Mouse (Mus musculus): ENCODE measurements around the gene Tmem104. TPM values are rescaled to one million over a fixed set of nuclear protein-coding genes. Genes with fewer than 3 reads are reported as not detected.

The Tmem104 gene
- polyA plus RNA-seq, 1 experiment from 2014 or later: 15.3 TPM

- Histone ChIP-seq H3K9ac (no peak overlapping the region), H3K9me3 (no peaks in the 10 kb centered on the region), H3K27ac (no peak overlapping the region), H3K27me3 (replicated peaks) (no peaks in the 10 kb centered on the region), H3K4me2 (no peak overlapping the region), H3K4me3 (no peak overlapping the region), H3K4me1 (peaks cover 21% of the 10 kb centered on the region), H3K36me3 (replicated peaks) (no peaks in the 10 kb centered on the region)
- 93% methylated on average over 6 of the region's 6 CpGs for WGBS
- no peak for ATAC-seq (replicated peaks)
Measured at GRCm38 (mm10) chr11:115189304-115189703, 2.0 kb downstream of the Tmem104 start.

GRCm38 (mm10) chr11:115192180-115192579 lies 4.9 kb downstream of the Tmem104 start:
- Histone ChIP-seq H3K4me3 (no peak overlapping the region), H3K9me3 (no peaks in the 10 kb centered on the region), H3K36me3 (replicated peaks) (no peaks in the 10 kb centered on the region), H3K4me2 (no peak overlapping the region), H3K27ac (no peak overlapping the region), H3K9ac (no peak overlapping the region), H3K4me1 (peaks cover 14% of the 10 kb centered on the region), H3K27me3 (replicated peaks) (no peaks in the 10 kb centered on the region)
- ATAC-seq (replicated peaks): no peak
- WGBS: 72% methylated on average over 9 of the region's 9 CpGs

- 89% methylated on average over 6 of the region's 6 CpGs for WGBS
Measured at GRCm38 (mm10) chr11:115194693-115195092, 7.4 kb downstream of the Tmem104 start.

GRCm38 (mm10) chr11:115195933-115196332 lies 8.6 kb downstream of the Tmem104 start:
- H3K36me3 ChIP-seq (replicated peaks): no peaks in the 10 kb centered on the region; the same call in 1 of the 2 replicates
- no peak for ATAC-seq (replicated peaks)
- 93% methylated on average over 5 of the region's 5 CpGs for WGBS
- H3K9ac ChIP-seq: no peak overlapping the region
- H3K4me3 ChIP-seq: no peak overlapping the region
- no peaks in the 10 kb centered on the region for H3K4me1 ChIP-seq
- H3K9me3 ChIP-seq: no peaks in the 10 kb centered on the region
- no peak overlapping the region for H3K27ac ChIP-seq
- H3K27me3 ChIP-seq (replicated peaks): no peaks in the 10 kb centered on the region
- H3K4me2 ChIP-seq: no peak overlapping the region

More at GRCm38 (mm10) chr11:115194693-115195092, 7.4 kb downstream of the Tmem104 start:
- Histone ChIP-seq H3K27ac (no peak overlapping the region), H3K9ac (no peak overlapping the region), H3K9me3 (no peaks in the 10 kb centered on the region), H3K4me2 (no peak overlapping the region), H3K4me3 (no peak overlapping the region), H3K27me3 (replicated peaks) (no peaks in the 10 kb centered on the region), H3K4me1 (no peaks in the 10 kb centered on the region), H3K36me3 (replicated peaks) (no peaks in the 10 kb centered on the region)
- no peak for ATAC-seq (replicated peaks)

- no peaks in the 10 kb centered on the region for H3K9me3 ChIP-seq
- H3K27me3 ChIP-seq (replicated peaks): no peaks in the 10 kb centered on the region
- no peak overlapping the region for H3K27ac ChIP-seq
- no peak overlapping the region for H3K4me2 ChIP-seq
- peaks cover 4% of the 10 kb centered on the region; the same call in 1 of the 2 replicates for H3K4me1 ChIP-seq
- H3K4me3 ChIP-seq: no peak overlapping the region
- no peak for ATAC-seq (replicated peaks)
- H3K36me3 ChIP-seq (replicated peaks): no peaks in the 10 kb centered on the region; the same call in 1 of the 2 replicates
- H3K9ac ChIP-seq: no peak overlapping the region
- 88% methylated on average over 8 of the region's 8 CpGs for WGBS
Measured at GRCm38 (mm10) chr11:115197558-115197957, 10.3 kb downstream of the Tmem104 start.

GRCm38 (mm10) chr11:115198932-115199384 lies 11.7 kb downstream of the Tmem104 start:
- Histone ChIP-seq H3K36me3 (replicated peaks) (no peaks in the 10 kb centered on the region; the same call in 1 of the 2 replicates), H3K27me3 (replicated peaks) (no peaks in the 10 kb centered on the region), H3K4me1 (peaks cover 4% of the 10 kb centered on the region; the same call in 1 of the 2 replicates), H3K4me2 (no peak overlapping the region), H3K4me3 (no peak overlapping the region), H3K9ac (no peak overlapping the region), H3K9me3 (no peaks in the 10 kb centered on the region), H3K27ac (no peak overlapping the region)
- WGBS: 67% methylated on average over 12 of the region's 12 CpGs
- no peak for ATAC-seq (replicated peaks)

GRCm38 (mm10) chr11:115200520-115200919 lies 13.2 kb downstream of the Tmem104 start:
- Histone ChIP-seq H3K27ac (no peak overlapping the region), H3K27me3 (replicated peaks) (no peaks in the 10 kb centered on the region), H3K9me3 (no peaks in the 10 kb centered on the region), H3K36me3 (replicated peaks) (peaks cover 5% of the 10 kb centered on the region; the same call in 1 of the 2 replicates), H3K4me3 (no peak overlapping the region), H3K4me2 (no peak overlapping the region), H3K9ac (no peak overlapping the region), H3K4me1 (peaks cover 4% of the 10 kb centered on the region; the same call in 1 of the 2 replicates)
- 93% methylated on average over 4 of the region's 4 CpGs for WGBS
- no peak for ATAC-seq (replicated peaks)

GRCm38 (mm10) chr11:115202316-115202715 lies 15.0 kb downstream of the Tmem104 start:
- Histone ChIP-seq H3K27ac (no peak overlapping the region), H3K27me3 (replicated peaks) (no peaks in the 10 kb centered on the region), H3K4me2 (no peak overlapping the region), H3K36me3 (replicated peaks) (peaks cover 17% of the 10 kb centered on the region), H3K4me1 (peaks cover 4% of the 10 kb centered on the region; the same call in 1 of the 2 replicates), H3K9me3 (no peaks in the 10 kb centered on the region), H3K9ac (no peak overlapping the region), H3K4me3 (no peak overlapping the region)
- peak; percentile 83 for ATAC-seq (replicated peaks)
- 14% methylated on average over 12 of the region's 12 CpGs for WGBS

- H3K4me3 ChIP-seq: no peak overlapping the region
- no peak for ATAC-seq (replicated peaks)
- H3K9ac ChIP-seq: no peak overlapping the region
- no peak overlapping the region for H3K27ac ChIP-seq
- H3K4me2 ChIP-seq: no peak overlapping the region
- no peaks in the 10 kb centered on the region for H3K9me3 ChIP-seq
- 97% methylated on average over 9 of the region's 9 CpGs for WGBS
- no peaks in the 10 kb centered on the region for H3K27me3 ChIP-seq (replicated peaks)
- H3K4me1 ChIP-seq: peaks cover 4% of the 10 kb centered on the region; the same call in 1 of the 2 replicates
- peaks cover 17% of the 10 kb centered on the region for H3K36me3 ChIP-seq (replicated peaks)
Measured at GRCm38 (mm10) chr11:115202756-115203155, 15.5 kb downstream of the Tmem104 start.

- no peak overlapping the region for H3K4me2 ChIP-seq
- no peaks in the 10 kb centered on the region for H3K9me3 ChIP-seq
- no peak overlapping the region for H3K4me3 ChIP-seq
- H3K4me1 ChIP-seq: peaks cover 8% of the 10 kb centered on the region; the same call in 1 of the 2 replicates
- H3K36me3 ChIP-seq (replicated peaks): peaks cover 17% of the 10 kb centered on the region
- H3K27ac ChIP-seq: no peak overlapping the region
- WGBS: 79% methylated on average over 12 of the region's 12 CpGs
- H3K27me3 ChIP-seq (replicated peaks): no peaks in the 10 kb centered on the region
- no peak overlapping the region for H3K9ac ChIP-seq
- ATAC-seq (replicated peaks): no peak
Measured at GRCm38 (mm10) chr11:115208126-115208525, 20.8 kb downstream of the Tmem104 start.

- H3K36me3 ChIP-seq (replicated peaks): peaks cover 17% of the 10 kb centered on the region
- H3K4me2 ChIP-seq: no peak overlapping the region
- H3K9ac ChIP-seq: no peak overlapping the region
- peaks cover 8% of the 10 kb centered on the region; the same call in 1 of the 2 replicates for H3K4me1 ChIP-seq
- no peaks in the 10 kb centered on the region for H3K27me3 ChIP-seq (replicated peaks)
- WGBS: 77% methylated on average over 25 of the region's 25 CpGs
- H3K27ac ChIP-seq: no peak overlapping the region
- no peak overlapping the region for H3K4me3 ChIP-seq
- no peak for ATAC-seq (replicated peaks)
- H3K9me3 ChIP-seq: no peaks in the 10 kb centered on the region
Measured at GRCm38 (mm10) chr11:115208776-115209732, 21.8 kb downstream of the Tmem104 start.

GRCm38 (mm10) chr11:115209958-115210357 lies 22.7 kb downstream of the Tmem104 start:
- no peak overlapping the region for H3K4me3 ChIP-seq
- peaks cover 8% of the 10 kb centered on the region; the same call in 1 of the 2 replicates for H3K4me1 ChIP-seq
- H3K27me3 ChIP-seq (replicated peaks): no peaks in the 10 kb centered on the region
- peaks cover 16% of the 10 kb centered on the region for H3K36me3 ChIP-seq (replicated peaks)
- no peak overlapping the region for H3K4me2 ChIP-seq
- H3K9ac ChIP-seq: no peak overlapping the region
- H3K27ac ChIP-seq: no peak overlapping the region
- no peak for ATAC-seq (replicated peaks)
- WGBS: 64% methylated on average over 7 of the region's 7 CpGs
- H3K9me3 ChIP-seq: no peaks in the 10 kb centered on the region
